Mouse (Mus musculus) left cerebral cortex, adult 2 months (tissue): ENCODE measurements around the gene Ablim1. TPM values are rescaled to one million over a fixed set of nuclear protein-coding genes. Genes with fewer than 3 reads are reported as not detected.

ENCODE experiments used
- DNase-seq, 2 experiments: peaks; one replicate each; pipeline ENCODE4 v3.0.0; 2021 to 2022; ENCODE audit warnings: low spot score in 2 of 2, mixed read lengths in 1 of 2; ENCODE audit errors: extremely low spot score in 1 of 2
- H3K27ac ChIP-seq: fragments of 200-600 bp; 2 replicates; pipeline ENCODE4 v1.8.1; 2022
- H3K4me3 ChIP-seq: fragments of 200-600 bp; 2 replicates; pipeline ENCODE4 v1.8.1; 2022
- CTCF ChIP-seq: fragments of 200-600 bp; IDR thresholded peaks from 2 replicates; pipeline ENCODE4 v1.8.1; 2022; ENCODE audit warnings: antibody characterized with exemption, mild to moderate bottlenecking, moderate library complexity
- intact Hi-C: fragments of 180-260 bp; cut with DNase I; formaldehyde crosslinking; loops from one replicate; pipeline ENCODE4 v1.15.1; 2025
- total RNA-seq, 2 experiments: library from RNA; stranded (reverse); gene quantifications; 2 replicates each; pipeline ENCODE4 v1.2.3; 2021

The Ablim1 gene
- total RNA-seq, 2 experiments from 2014 or later: 118 to 124 TPM

GRCm38 (mm10) chr19:57230996-57231395 is 83.7 kb downstream of the Ablim1 start:
- Histone ChIP-seq H3K4me3 (no peak overlapping the region), H3K27ac (no peak overlapping the region)
- DNase-seq: no peak
- intact Hi-C loops: no loop called here
- no peak for TF ChIP-seq CTCF

DNA sequence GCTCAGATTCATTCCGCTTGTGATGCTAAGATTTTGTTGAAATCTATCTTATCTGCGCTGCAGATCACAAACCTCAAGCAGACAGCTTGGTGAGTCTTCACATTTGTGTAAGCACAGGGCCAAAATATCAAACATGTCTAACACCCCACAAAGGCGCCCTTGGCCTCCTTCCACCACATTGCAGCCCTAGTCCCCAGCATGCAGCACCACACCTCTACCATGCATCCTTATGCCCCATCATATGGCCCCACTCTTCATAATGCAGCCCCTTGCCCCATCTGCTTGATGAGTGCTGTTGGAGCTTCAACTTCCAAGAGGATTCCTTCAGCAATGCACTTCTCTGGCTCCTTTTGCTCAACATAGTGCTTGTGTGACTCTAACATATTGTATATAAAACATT is 85.6 kb downstream of the Ablim1 start:
- TF ChIP-seq CTCF: no peak
- Histone ChIP-seq H3K27ac (no peak overlapping the region), H3K4me3 (no peak overlapping the region)
- intact Hi-C loops: no loop called here
- DNase-seq: no peak

- no peak overlapping the region for H3K4me3 ChIP-seq
- H3K27ac ChIP-seq: no peak overlapping the region
- intact Hi-C loops: no loop called here
- no peak for TF ChIP-seq CTCF
- DNase-seq: no peak
These were observed 86.1 kb downstream of the Ablim1 start for GRCm38 (mm10) chr19:57228576-57228975.

GRCm38 (mm10) chr19:57224390-57224789 is 90.3 kb downstream of the Ablim1 start:
- DNase-seq: no peak
- no peak overlapping the region for H3K27ac ChIP-seq
- H3K4me3 ChIP-seq: no peak overlapping the region
- TF ChIP-seq CTCF: no peak
- intact Hi-C loops: no loop called here

GRCm38 (mm10) chr19:57223686-57224085 is 91.0 kb downstream of the Ablim1 start:
- intact Hi-C loops: no loop called here

GRCm38 (mm10) chr19:57222657-57223056 is 92.1 kb downstream of the Ablim1 start:
- Histone ChIP-seq H3K27ac (no peak overlapping the region), H3K4me3 (no peak overlapping the region)
- intact Hi-C loops: no loop called here
- DNase-seq: no peak
- no peak for TF ChIP-seq CTCF

More at GRCm38 (mm10) chr19:57223686-57224085, 91.0 kb downstream of the Ablim1 start:
- H3K27ac ChIP-seq: no peak overlapping the region
- no peak overlapping the region for H3K4me3 ChIP-seq
- DNase-seq: no peak
- no peak for TF ChIP-seq CTCF

DNA sequence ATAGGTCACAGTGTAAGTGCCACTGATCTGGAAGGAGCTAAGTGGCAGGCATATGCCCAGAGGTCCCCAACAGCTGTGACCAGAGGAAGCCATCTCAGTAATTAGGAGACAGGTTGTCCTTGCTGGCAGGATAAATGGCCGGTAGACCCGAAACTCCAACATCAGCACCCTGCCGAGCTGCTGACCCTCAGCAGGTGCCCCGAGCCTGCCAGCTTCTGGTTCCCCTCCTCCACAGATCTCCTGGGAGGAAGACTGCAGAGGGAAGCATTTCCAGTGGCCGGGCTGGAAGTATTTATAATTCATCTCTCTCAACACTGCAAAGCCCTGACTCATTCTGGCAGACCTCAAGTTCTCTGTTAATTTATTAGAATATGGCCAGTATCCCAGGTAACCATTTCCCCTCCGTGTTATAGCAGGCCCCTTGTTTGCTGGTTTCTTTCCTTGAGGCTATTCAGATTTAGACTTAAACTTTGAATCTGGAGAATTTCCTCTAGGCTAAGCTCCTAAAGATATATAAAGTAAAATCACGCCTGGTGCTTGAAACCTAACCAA is 93.0 kb downstream of the Ablim1 start:
- no peak for TF ChIP-seq CTCF
- no peak overlapping the region for H3K4me3 ChIP-seq
- no peak overlapping the region for H3K27ac ChIP-seq
- no peak for DNase-seq
- intact Hi-C loops: no loop called here

DNA sequence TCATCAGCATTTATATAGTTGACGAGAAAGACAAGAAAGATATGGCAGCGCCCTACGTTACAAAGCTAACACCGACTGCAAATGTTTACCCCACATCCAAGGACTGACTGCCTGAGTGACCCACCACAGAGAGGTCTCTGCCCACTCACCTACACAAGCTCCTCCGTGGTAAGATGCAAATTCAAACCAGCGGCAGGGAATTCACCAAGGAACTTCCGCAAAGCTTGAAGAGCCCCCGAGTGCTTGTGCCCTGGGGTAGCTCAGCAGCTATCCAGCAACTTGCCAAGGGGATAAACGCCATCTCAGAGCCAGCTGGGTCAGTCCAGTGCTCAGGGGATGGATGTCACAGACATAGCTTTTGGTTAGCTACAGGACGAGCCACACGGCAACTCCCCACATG is 95.0 kb downstream of the Ablim1 start:
- TF ChIP-seq CTCF: no peak
- Histone ChIP-seq H3K4me3 (no peak overlapping the region), H3K27ac (no peak overlapping the region)
- DNase-seq: no peak
- intact Hi-C loops: no loop called here

DNA sequence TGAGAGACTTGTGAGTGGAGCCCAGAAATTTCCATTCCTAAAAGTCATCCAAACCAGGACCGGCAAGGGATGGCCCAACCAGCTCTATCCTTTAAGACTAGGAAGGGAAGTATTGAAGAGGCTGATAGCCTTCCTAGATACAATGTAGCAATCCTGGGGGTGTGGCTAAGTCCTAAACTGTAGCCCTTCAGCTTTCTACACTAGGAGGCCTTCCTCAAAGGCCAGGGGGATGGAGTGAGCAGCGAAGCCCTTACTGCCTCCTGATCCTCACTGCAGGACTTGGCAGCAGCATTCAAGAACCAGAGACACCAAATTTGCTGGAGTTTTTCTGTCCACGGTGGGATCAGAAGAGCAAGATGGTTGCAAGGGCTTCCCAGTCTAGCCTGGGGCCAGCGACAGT is 97.6 kb downstream of the Ablim1 start:
- no peak for DNase-seq
- intact Hi-C loops: no loop called here
- no peak overlapping the region for H3K27ac ChIP-seq
- H3K4me3 ChIP-seq: no peak overlapping the region
- no peak for TF ChIP-seq CTCF

DNA sequence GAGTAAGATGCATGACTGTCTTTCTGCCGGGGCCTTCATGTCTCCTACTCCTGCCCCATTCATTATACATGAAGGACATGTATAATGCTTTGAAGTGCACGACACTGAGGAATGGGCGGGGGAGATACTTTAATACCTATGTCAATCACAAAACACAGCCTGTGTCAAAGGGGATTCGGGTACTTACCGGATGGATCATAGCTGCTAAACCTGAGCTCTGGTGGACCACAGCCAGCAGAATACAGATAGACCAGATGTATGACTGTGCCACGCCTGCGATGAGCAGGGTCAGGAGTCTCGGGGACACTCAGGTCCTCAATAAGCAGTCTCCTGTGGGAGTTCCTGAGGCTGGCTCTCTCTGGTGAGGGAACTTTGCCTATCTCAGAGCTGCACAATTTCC is 99.2 kb downstream of the Ablim1 start:
- no peak for TF ChIP-seq CTCF
- intact Hi-C loops: no loop called here
- DNase-seq: no peak
- Histone ChIP-seq H3K4me3 (no peak overlapping the region), H3K27ac (no peak overlapping the region)

- Histone ChIP-seq H3K27ac (no peak overlapping the region), H3K4me3 (no peak overlapping the region)
- no peak for DNase-seq
- no peak for TF ChIP-seq CTCF
- intact Hi-C loops: no loop called here
These were observed 102.3 kb downstream of the Ablim1 start for GRCm38 (mm10) chr19:57212406-57212805.

DNA sequence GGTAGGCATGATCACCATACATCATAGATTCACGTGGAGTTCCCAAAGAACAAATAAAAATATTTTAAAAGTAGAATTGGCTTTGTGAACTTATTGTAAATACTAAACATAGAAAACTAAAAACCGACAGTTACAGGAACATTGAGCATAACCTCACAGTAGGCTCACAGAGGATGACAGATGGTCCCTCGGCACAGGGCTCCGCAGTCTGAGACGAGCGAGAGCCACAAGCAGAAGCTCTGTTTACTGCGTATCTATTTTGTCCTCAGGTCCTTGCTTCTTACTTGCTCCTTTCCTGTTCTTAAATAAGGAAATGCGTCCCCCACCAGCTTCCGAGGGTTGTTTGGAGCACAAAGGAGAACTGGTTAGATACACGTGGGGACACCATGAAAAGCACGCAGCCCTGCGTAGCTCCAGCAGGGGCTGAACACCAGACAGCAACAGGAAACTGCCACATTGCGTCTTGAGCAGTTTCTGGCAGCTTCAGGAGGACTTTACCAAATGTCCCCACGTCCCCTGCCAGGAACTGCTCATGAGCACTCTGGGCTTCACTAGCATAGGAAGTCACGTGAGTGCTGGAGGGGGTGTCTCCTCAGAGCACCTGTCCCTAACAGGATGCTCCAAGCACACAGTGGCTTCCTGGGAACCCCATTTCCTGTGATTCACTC is 103.1 kb downstream of the Ablim1 start:
- H3K27ac ChIP-seq: peak overlapping the region; percentile 4
- peak; percentile 20 for TF ChIP-seq CTCF
- peak in 1 of 2 experiments; percentile 55 for DNase-seq
- no peak overlapping the region for H3K4me3 ChIP-seq
- intact Hi-C loops: no loop called here

DNA sequence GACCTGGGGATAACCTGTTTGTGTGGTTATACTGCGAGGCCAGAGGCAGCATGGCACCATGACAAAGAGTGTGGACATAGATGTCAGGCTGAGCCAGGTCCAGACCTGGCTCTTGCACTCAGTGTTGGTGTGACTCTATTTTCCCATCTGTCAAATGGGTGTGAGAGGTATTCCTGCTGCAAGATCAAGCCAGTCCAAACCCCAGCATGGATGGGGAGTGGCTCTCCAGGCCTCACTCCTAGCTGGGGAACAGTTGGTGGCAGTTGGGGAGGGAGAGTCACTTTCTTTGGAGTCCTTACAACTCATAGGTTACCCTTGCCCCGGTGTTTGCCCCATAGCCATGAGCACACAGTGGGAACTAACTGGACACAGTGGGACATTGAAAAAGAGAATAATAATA is 103.8 kb downstream of the Ablim1 start:
- intact Hi-C loops: no loop called here
- peak overlapping the region; percentile 4; the same call in 1 of the 2 replicates for H3K27ac ChIP-seq
- no peak for TF ChIP-seq CTCF
- DNase-seq: no peak
- no peak overlapping the region for H3K4me3 ChIP-seq
